Mouse (Mus musculus): Measurements from ENCODE around the gene G6pc3.

- TF ChIP-seq ZNF384 (IDR thresholded peaks at IDR 0.05; ENCODE audit: low read depth, low read length) (no peak), ZC3H11A (IDR thresholded peaks at IDR 0.05; ENCODE audit: borderline replicate concordance, low read depth, low read length) (no peak), HCFC1 (IDR thresholded peaks at IDR 0.05; ENCODE audit: borderline replicate concordance, insufficient read depth, low read length) (no peak), MAFK (IDR thresholded peaks at IDR 0.05; ENCODE audit: insufficient read depth, low read depth, low read length) (no peak)
These were observed 44.4 kb upstream of the G6pc3 start for GRCm38 (mm10) chr11:102144957-102145470.
